Mouse (Mus musculus) layer of hippocampus, adult 11-12 months (tissue): ENCODE measurements at regions not wholly inside any gene's neighbourhood (a gene's known extent, or its start where the extent isn't known, plus 50 kb on each side); places are given as distances from the start of the nearest gene placed in this dataset.

ENCODE experiments used
- DNase-seq: peaks from one replicate; pipeline ENCODE4 v3.0.0; 2022; ENCODE audit warnings: low spot score

DNA sequence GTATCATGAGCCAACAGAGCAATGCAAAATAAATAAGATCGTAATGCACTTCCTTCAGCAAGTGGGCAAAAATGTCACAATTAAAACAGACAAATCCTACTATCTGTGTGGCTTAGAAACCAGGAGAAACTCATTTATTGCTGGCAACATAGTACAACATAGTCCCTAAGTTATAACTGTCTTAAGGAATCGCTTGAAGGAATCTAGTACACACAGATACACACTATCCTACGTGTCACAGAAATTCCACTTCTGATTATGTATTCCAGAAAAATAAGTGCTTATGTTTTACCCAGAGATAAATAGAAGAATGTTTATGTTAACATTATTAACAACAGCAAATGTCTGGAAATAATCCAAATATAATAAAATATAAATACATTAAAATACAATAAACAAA lies 457.9 kb downstream of the Etnk1 start:
- no peak for DNase-seq

DNA sequence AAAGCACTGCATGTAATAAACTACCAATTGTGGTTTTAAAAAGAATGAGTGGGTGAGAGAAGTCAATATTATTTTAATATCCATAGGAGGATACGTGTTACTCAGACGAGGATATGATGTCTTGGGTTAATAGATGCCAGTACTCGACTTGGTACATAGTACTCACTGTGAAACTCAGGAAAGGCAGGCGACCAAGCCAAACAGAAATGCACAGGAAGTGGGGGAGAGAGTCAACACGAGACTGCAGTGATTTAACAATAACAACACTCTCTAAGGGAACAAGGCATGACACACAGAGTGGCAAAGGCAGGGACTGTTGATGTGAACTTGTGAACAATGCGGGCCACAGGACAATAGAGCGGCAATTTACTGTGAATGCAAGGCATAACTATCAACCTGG lies 464.6 kb downstream of the Etnk1 start:
- no peak for DNase-seq

DNA sequence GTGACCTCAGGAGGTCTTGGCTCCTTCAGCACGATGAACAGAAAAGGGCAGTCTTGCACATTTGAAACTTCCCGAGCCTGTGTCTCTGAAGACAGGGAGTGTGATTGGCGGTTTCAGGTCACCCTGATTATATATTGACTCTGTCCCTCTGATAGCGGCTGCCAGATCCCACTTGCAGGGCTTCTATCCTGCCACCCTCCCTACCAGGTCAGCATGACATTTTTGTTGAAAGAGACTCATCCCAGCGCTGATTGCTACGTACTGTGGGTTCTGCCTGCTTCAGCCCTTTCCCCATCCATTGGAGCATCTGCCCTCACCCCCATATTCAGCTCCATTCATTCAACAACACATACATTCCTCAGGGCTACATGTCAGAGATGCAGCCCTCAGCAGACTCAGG lies 466.7 kb downstream of the Etnk1 start:
- no peak for DNase-seq

DNA sequence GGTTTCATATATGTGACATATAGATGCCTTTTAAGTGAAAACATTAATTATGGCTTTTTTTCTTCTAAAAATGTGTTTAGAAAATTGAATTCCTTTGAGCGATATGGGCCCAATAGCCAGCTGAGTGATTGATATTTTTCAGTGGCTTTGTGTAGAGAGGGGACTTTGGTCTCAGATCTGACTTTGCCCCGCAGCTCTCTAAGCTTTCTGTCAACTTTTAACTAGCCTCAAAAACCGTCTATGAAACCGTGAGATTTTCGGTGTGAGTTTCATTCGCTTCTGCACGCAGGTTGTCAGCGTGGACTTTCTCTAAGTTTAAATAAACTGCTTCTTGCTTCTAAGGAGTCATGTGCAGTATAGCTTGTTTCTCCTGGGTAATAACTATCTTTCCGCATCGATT lies 467.3 kb downstream of the Etnk1 start:
- DNase-seq, result no peak

DNA sequence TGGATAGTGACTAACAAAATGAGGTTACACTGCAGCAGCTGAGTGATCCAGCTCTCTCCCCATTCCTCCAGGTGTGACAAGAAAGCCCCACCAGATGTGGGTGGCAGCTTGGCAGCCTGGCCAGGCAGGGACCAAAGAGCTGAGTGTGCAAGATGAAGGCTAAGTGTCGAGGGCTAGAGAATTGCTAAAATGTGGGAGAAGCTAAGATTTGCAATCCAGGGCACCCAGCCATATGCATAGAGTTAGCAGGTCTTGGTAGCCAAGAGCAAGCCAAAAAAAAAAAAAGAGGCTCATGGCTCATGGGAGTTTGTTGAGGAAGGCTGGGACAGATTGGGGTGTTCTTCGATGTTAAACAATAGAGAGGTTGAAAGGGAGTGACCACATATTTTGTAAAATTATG lies 468.0 kb downstream of the Etnk1 start:
- DNase-seq, result no peak

DNA sequence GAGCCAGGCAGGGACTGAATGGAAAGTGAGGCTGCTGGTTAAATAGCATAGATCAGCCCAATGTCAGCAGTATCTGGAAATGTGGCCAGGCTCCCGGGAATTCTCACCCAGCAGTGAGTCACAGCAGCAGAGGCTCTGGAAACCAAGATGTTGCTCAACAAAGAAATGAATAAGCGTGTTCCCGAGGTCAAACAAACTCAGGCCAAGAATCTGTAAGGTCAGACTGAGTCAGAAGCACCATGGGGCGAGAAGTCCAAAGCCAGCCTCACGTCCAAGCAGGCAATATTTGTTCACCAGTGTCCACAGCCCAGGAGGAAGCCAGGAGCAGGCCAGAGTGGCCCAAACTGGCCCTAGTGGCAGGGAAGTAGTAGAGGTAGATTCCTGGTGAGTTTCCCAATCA lies 473.6 kb downstream of the Etnk1 start:
- DNase-seq, result no peak

DNA sequence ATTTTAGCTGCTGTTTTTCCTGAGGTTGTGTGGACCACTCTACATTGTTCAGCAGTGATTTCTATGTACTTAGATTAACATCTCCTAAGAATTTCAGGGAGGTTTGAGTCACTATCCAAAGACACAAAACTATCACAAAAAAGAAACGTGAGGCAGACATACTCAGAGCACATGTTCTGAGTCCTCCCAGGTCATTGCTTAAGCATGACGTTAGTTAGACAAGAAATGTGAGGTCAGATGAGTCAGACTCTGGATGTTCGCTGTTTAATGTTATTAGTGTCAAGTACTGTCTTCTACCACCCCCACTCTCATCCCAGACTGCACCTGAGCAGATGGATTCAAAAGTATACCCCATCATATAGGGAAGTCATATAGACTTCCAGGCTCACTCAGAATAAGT lies 475.0 kb downstream of the Etnk1 start:
- DNase-seq, result no peak

DNA sequence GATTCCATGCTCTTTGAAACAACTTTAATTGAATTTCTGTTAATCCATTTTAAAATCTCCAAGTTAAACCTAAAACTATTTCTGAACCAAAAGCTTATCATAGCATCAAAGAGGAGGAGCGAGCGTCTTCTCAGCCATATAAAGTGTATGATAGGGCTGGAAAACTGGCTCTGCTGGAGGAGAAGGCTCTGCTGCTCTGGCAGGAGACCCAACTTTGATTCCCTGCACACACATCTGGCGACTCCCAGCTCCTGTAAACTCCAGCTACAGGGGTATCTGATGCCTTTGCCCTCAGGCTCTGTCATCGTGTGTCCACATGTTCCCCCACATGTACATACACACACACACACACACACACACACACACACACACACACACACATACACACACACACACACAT lies 479.0 kb downstream of the Etnk1 start:
- DNase-seq, result no peak

DNA sequence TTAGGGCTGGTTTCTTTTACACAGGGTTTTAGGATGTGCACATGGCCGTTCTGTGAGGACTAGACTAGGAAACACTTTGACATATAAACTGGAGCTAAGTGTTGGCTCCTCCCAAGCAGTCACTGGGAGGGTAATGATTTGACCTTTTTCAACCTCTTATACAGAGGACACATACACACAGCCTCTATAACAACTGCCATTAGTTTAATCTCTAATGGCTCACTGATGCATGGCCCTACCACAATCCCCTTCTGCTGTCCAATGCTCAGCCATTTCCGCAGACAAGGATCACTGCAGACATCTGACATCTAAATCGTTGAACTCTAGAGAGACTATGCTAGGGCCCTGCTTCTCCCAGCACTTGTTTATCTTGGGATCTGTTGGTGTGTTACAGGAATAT lies 481.5 kb downstream of the Etnk1 start:
- DNase-seq, result no peak

DNA sequence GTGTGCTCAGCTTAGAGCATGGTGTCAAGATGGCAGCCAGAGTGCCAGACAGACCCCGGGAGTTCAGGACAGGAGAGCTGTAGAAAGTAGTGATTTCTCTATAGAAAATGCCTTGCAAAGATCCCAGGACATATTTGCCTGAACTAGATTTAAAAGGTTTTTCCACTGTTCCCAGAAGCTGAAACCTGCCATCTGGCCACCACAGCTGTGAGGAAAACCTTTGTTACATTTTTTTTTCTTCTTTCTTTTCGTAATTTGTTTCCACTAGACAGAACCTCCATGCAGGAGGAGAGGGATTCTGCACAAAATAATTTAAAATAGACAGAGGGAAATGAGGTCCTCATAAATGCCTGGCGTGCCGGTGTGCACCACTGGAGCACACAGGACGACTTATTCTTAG lies 489.6 kb downstream of the Etnk1 start:
- peak; percentile 15 for DNase-seq

DNA sequence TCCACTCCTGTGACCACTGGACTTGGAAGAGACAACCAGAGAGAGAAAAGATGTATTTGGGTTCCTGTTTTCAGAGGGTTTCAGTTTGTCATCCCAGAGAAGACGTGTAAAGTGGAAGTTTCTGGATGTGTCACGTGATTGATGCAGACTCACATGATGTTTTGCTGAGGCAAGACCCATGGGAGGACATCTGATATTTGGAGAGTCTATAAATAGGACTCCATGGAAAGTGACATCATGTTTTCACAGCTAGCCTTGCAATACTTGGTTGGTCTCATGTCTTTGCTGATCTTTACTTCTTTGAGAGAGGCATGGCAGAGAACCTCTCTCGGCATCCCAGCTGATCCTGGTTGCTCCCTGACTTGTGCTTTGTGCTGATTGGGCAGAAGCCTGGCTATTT lies 493.8 kb downstream of the Etnk1 start:
- no peak for DNase-seq

DNA sequence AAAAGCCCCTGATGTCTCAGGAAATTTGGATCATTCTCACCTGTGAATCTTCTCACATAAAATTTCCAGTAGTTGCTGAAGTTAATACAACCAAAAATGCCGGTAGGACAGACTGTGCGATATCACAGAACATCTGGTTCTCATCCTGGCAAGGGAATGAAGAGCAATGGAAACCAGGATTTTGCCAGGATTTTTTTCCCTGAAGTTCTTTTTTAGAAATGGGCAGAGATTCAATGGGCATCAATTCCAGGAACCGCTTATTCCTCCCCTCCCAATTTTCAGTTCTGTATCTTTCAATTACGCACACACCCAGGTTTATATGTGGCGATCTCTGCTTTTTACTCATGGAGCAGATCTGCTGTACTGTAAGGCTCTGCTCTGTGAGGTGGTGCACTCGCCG lies 496.3 kb downstream of the Etnk1 start:
- DNase-seq, result peak; percentile 7

DNA sequence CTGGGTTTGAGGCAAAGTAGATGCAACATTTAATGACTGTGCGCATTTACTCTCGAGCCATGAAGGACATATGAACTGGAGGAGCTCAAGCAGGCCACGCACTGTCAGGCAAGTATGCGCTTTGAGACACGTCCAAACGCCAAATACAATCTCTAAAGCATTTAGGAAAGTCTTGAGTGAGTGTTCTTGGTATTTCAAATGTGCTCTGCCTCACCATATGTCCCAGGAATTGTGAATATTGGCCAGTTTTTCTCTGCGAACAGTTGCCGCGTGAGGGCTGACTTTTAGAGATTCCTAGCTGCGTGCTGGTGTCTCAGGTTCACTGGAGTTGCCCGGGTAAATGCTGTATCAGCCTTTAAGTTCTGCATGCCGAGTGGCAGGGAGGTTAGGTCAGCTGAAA lies 498.4 kb downstream of the Etnk1 start:
- DNase-seq, result peak; percentile 28

DNA sequence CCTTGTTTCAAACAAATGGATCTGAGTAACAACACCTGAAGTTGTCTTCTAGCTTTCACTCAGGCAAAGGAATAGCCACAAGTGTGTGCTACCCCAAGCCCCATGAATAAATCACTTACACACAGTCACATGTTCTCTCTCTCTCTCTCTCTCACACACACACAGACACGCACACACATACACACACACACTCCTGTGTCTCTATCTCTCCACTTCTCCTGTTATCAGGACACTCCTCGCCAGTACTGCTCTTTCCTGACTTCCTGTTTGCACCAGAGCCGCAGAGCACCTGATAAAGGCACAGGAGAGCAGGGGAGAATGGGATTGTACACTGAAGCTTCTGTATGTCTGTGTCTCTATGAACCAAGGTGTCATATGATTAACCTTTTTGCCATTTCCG lies 501.5 kb downstream of the Etnk1 start:
- no peak for DNase-seq

DNA sequence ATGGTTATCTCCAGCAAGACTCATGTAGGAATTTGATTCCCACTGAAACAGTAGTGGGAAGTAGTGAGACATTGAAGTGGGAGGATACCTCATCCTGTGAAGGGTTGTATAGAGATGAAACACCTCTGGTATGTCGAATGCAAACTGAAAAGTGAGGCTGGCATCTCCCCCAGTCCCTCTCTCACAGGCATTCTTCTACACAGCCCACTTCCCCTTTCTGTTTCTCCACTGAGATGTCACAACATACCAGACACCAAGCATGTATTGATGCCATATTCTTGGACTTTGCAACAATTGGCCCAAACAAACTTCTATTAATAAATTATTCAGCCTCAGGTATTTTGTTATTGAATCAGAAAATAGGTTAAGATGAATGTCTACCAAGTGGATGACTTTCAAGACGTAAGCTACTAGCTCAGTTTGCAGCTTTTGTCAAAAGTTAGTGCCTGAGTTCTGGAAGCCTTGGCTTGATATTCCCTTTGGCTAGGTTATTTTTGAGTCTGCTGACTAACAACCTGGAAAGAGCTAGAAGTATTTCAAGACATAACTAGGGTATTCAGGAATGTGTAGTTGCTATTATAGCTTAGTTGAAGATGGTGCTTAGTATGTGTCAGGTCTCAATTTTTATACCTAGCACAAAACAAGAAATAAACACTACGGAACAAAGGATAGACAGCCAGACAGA lies 502.6 kb downstream of the Etnk1 start:
- no peak for DNase-seq

DNA sequence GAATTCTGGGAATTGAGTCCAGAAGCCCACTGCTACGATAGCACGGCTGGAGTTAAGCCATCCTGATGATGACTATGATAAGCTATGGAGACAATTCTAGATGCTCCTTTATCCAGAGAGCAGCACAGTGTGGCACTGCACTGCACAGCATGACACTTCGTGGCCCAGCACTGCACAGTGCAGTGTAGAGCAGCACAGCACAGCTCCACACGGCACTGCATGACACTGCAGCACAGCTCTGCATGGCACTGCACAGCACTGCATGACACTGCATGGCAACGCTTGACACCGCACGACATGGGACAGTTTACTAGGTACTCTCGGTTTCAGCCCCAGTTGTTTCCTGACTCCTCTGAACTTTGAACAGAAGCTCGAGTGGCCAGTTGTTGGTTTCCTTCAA lies 523.1 kb downstream of the Etnk1 start:
- no peak for DNase-seq

DNA sequence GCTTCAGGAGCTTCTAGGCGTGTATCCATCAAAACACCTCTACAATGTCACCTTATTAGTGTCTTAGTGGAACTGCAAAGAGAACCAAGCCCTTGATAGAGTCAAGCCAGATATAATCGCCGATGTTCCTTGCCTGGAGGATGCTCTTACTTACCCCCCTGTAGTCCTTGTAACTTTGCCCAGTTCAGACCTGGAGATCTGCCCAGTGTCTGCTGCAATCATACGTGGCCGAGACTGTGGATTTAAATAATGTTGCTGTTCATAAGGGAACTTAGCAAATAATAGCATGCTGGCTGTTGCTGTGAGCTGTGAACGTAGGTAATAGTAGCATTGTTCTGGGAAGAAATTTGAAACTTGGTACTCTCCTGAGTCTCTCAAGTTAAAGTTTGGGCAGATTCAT lies 523.8 kb downstream of the Etnk1 start:
- no peak for DNase-seq

DNA sequence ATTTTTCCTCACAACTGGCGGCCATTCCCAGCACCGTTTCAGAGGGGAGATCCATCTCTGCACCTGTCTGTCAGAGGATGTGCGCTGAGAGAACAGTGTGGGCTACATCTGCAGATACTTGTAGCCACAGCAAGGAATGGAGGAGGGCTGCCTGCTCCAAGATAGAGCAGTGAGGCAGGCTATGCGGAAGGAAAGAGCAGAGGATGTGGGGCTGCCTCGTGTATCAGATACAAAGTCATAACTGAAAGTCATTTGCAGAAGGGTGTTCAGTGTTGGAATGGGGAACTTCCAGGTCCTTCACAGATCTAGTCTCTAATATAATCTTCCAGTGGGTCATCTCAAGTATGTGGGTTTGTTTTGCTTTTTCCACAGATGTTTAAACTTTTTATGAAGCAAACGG lies 531.0 kb downstream of the Etnk1 start:
- no peak for DNase-seq

DNA sequence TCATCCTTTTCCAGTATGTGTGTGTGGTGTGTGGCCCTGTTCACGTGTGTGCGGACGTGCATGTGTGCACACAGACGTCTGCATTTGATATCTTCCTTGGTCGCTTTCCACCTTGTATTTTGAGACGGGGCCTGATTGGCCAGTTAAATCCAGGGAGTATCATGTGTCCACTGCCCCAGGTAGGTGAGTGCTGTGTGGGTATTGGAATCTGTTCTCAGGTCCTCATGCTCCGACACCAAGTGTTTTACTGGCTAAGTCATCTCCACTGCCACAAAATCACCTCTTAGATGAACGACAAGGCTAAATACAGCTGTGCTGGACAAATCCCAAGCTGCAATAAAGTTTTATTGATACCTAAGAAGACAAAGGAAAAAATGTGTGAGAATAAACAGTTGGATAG lies 537.0 kb downstream of the Etnk1 start:
- no peak for DNase-seq

DNA sequence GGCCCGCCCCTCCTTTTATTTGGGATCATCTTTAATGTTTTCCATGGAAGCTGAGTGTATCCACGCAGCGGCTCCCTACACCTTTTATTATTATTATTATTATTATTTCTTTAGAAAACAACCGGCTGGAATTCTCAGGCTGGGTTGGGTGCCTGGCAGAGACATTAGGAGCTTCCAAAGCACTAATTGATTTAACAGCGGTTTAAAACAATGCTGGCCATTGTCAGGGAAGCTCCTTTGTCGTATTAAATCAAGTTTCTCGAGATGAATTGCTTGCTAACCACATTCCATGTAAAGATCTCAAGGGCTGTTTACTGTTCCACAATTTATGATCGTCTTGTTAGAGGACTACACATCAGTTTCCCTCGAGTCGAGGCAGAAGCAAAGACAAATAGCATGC lies 539.4 kb downstream of the Etnk1 start:
- no peak for DNase-seq

DNA sequence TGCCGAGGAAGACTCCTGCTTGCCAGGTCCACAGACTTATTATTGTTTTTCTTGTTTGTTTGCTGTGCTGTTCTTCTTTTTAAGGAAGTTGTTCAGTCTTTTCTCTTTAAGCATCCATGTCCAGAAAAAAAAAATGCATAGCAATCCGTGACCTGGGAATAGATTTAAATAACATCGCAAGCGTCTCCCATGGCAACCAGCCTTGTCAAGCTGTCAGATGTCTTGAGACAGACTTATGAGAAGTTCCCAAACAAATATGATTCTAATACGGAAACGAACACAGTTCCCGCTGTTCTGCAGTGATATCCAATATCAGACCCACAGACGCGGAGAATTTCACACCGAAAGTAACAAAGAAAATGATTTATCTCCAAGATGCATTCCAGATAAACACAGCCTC lies 547.4 kb downstream of the Etnk1 start:
- peak; percentile 6 for DNase-seq

DNA sequence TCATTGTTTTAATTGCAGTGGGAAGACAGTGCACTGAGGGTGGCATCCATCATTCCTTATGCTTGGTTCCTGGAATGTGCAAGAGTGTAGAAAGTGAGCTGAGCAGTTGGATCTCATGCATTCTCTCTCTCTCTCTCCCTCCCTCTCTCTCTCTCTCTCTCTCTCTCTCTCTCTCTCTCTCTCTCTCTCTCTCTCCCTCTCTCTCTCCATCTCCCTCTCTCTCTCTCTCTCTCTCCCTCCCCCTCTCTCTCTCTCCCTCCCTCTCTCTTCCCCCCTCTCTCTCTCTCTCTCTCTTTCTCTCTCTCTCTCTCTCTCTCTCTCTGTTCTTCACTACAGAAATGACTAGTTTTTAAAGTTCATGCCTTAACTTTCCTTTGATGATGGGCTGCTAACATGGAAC lies 583.1 kb downstream of the Etnk1 start:
- DNase-seq, result no peak

DNA sequence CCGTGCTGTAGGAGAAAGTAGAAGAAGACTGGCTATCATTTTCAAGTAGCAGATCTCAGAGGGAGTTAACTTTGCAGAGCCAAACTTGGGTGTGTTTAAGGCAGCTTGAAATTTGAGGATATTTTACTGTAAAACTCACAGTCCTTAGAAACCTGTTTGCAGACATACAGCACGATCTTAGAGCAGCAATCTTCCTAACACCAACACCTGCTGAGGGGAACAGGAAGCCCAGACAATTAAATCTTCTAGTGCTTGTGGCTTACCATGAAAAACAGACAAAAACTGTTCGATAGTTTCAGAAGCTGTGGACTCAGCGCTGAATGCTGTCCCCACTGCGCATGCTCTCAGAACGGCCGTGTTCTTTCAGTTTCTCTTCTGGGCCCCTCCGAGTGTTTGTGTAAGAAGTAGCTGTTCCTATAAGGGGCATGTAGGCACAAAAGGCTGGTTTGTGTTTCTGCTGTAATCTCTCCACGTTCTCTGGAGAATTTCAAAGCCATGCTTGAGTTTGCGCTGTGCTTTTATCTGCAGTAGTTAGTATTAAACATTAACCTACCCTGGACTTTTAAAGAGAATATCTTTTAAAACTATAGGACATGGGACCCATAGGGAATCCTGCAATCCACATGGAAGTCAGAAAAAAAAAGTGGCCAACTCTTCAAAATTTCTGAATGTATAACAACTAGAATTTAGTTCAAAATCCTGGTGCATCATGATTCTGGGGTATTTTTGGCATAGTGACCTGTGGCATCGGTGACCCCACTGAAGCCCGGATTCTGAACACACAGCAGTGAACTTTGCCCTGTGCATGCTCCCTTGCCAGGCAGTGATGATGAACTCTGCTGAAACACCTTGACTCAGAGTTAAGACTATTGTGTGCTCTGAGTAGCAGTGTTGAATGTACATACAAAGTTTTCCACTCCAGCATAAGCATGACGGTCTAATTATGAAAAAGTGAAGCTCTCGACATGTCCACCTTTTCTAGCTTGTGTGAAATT lies 584.4 kb downstream of the Etnk1 start:
- no peak for DNase-seq

DNA sequence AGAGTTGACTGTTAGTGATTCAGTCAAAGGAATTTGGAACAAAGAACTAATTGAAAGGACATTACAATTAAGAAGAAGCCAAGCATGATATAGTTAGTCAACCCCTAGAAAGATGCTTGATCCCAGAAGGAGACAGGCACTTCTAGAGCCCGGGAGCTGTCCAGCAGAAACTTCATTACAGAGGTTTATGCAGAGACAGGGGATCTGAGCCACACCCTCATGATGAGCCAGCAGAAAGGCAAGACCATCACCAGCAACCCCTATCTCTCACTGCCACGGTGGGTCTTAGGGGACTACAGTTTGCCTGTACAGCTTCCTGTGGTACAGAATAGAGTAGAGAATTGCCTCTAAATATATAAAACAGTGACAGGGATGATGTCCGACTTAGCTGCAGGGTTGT lies 590.4 kb downstream of the Etnk1 start:
- no peak for DNase-seq
